Mouse (Mus musculus) right cerebral cortex, adult 18-20 months (tissue): ENCODE data around the gene Tmc2.

Experiments
- DNase-seq: peaks from one replicate; pipeline ENCODE4 v3.0.0; 2022; ENCODE audit warnings: mixed read lengths

Tmc2 gene

GRCm38 (mm10) chr2:130260822-130261221 is 65.8 kb downstream of the Tmc2 start:
- no peak for DNase-seq

- no peak for DNase-seq
Observed at GRCm38 (mm10) chr2:130261914-130262313, 66.9 kb downstream of the Tmc2 start.

GRCm38 (mm10) chr2:130262398-130262797 is 67.4 kb downstream of the Tmc2 start:
- DNase-seq: no peak

DNA sequence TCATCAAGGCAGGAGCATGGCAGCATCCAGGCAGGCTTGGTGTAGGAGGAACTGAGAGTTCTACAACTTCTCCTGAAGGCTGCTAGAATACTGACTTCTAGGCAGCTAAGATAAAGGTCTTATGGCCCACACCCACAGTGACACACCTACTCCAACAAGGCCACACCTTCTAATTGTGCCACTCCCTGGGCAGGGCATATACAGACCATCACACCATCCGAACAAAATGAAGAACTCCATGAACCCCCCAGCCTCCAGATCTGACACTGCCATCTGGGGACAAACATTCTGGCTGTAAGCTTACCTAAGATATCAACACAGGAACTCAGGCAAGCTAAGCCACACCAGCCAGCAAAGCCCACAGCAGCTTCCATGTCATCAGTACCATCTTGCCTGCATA is 70.5 kb downstream of the Tmc2 start:
- DNase-seq: no peak

DNA sequence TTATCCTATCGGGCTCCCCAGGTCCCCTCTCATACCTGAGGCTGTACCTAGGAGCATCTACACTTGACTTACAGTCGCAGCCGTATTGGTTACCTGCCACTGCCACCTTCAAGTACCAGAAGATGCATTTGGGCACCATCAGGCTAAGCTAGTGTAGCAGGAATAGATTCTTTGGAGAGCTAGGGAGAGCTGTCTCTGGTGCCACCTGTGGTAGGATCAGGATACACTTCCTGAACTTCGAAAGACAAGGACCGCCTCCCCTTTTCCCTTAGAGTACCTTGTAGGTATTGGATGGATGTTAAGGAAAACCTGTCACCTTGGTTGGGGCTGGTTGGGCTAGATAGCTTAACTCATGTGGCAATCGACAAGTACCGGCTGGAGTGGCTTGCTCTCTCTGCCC is 73.1 kb downstream of the Tmc2 start:
- DNase-seq: no peak

GRCm38 (mm10) chr2:130273732-130274131 is 78.7 kb downstream of the Tmc2 start:
- no peak for DNase-seq

DNA sequence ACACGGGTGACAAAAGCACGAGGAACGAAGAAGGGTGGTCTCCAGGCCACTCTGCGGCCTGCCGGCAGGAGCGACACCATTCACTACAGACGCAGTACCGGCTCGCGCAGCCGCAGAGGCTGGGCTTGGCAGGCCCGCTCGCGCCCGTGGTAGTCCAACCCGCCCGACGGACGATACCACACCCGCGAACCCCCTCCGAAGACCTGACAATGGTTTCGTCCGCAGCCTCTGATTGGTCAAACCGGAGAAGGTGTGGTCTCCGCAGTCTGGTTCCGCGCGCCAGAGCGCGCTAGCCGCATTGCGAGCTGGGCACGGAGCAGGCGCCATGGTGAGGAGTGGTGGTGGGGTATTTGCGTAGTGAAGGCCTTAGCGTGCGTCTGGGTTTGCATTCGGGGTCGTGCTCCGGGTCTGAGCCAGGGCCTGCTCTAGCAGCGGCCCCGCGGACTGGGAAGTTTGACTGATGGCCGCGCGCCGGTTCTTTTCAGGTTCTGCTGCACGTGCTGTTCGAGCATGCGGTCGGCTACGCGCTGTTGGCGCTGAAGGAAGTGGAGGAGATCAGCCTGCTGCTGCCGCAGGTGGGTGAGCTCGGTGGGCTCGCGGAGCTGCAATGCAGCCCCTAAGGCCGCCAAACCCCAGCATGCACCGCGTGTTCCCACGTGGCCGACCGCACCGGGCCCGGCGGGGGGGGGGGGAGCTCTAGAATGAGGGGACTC is 79.3 kb downstream of the Tmc2 start, which contains the start of gene Nop56:
TSS of gene Nop56 (plus strand) at position 282 of the 713 bp plus-strand sequence.
- DNase-seq: peak; percentile 99

DNA sequence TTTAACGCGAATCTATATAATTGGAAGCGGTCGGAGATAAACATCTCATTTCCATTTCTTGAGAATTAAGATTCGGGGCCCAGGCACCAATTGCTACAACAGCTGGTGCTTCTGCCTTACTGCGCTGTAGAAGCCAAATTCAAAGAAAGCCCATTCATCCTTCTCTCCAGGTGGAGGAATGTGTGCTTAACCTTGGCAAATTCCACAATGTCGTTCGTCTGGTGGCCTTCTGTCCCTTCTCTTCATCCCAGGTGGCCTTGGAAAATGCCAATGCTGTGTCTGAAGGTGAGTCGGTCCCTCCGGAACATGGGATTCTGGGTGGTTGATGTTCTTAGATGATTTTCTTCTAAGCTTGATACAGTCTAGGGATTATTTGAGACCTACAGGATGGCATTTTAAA is 79.9 kb downstream of the Tmc2 start:
- DNase-seq: no peak

DNA sequence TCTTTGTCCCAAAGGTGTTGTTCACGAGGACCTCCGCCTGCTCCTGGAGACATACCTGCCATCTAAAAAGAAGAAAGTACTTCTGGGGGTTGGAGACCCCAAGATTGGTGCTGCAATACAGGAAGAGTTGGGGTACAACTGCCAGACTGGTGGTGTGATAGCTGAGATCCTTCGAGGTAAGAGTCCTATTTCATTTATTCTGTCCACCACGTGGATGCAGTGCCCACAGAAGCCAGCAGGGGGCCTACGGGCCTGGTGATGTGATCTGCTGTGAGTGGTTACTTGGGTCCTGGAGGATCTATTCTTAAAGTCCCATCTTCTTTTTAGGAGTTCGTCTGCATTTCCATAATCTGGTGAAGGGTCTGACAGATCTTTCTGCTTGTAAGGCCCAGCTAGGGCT is 80.7 kb downstream of the Tmc2 start:
- DNase-seq: no peak

DNA sequence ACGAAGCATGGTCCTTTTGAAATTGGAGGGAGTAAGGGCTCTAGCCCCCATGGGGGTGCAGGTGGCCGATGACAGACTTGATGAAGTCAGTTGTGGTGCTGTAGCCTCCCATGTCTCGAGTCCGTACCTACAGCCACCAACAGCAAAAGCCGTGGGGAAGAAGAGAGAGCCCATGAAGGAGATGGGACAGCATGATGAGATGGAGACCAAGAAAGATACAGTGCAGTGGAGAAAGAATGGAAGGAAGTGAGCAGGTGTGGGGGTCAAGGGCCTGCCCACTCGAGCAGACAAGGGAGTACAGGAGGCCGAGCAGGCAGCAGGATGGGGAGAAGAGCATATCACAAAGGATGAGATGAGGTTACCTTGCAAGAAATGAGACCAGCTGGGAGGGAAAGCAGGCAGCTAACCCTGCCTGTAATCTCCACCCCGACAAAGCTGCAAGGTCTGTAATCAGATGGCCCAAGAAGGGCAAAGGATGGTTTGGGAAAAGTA is 84.7 kb downstream of the Tmc2 start:
- no peak for DNase-seq

- peak; percentile 37 for DNase-seq
Observed at GRCm38 (mm10) chr2:130280224-130280623, 85.2 kb downstream of the Tmc2 start.

- DNase-seq: no peak
Observed at GRCm38 (mm10) chr2:130280818-130281217, 85.8 kb downstream of the Tmc2 start.

GRCm38 (mm10) chr2:130283854-130284654 is 89.1 kb downstream of the Tmc2 start, which contains the start of gene Idh3b:
Idh3b (minus strand) TSS chr2:130284547.
- DNase-seq: peak; percentile 94

DNA sequence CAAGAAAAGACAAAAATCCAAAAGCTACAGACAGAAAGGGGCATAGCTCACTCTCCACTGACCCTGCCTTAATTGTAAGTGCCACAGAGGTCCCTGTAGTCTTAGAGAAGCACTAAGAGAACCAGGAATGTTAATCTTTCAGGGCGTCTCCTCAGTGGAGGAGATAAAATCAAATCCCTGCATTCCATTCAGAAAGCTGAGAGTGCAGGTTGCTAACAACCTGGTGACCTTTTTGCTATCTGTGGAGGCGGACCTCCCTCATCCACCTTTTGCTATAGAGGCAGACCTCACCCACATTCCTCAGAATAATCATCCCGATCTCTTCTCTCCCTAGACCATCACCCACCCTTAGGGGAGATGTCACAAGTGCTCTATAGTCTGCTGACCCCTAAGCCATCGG is 94.1 kb downstream of the Tmc2 start:
- no peak for DNase-seq

DNA sequence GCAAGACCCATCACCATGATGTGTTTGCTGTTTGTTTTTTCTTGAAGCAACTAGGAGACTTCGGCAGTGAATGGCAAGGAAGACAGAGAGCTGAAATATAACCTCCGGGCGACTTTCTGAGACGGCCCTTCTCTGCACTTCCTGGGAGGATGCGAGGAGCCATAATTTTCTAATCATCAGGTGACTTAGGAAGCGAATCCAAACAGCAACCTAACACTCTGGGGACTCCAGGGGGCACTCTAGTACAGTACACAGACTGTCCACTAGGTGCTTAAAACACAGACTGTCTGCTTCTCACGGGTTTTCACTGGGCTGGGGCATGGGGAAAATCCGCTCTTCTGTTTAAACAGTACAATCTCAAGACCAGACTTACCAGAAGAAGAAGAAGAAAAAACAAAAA is 96.4 kb downstream of the Tmc2 start:
- peak; percentile 72 for DNase-seq

GRCm38 (mm10) chr2:130293009-130293408 is 98.0 kb downstream of the Tmc2 start:
- DNase-seq: no peak

DNA sequence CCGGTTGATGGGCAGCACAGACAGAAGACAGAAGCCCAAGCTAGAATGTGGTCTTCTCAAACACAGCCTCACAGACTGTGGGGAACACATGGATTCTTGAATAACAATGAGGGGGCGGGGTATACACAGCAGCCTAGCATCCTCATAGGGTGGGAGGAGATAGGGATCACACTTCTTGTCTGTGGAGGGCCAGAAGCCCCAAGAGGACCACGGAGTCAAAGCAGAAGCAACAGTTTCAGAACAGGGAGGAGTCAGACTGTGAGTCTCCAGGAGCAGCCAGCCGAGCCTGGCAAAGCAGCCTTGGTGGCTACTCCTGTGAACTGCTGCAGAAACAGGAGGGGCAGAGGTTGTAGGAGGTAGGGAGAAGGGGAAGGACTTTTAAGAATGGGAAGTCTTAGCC is 98.5 kb downstream of the Tmc2 start:
- DNase-seq: no peak

- DNase-seq: no peak
Observed at GRCm38 (mm10) chr2:130294218-130294935, 99.4 kb downstream of the Tmc2 start.

- no peak for DNase-seq
Observed at GRCm38 (mm10) chr2:130294936-130295277, 99.9 kb downstream of the Tmc2 start, which contains the start of gene Ebf4. Ebf4 (plus strand) TSS chr2:130295169.

GRCm38 (mm10) chr2:130295331-130296133 is 100.5 kb downstream of the Tmc2 start:
- DNase-seq: no peak

DNA sequence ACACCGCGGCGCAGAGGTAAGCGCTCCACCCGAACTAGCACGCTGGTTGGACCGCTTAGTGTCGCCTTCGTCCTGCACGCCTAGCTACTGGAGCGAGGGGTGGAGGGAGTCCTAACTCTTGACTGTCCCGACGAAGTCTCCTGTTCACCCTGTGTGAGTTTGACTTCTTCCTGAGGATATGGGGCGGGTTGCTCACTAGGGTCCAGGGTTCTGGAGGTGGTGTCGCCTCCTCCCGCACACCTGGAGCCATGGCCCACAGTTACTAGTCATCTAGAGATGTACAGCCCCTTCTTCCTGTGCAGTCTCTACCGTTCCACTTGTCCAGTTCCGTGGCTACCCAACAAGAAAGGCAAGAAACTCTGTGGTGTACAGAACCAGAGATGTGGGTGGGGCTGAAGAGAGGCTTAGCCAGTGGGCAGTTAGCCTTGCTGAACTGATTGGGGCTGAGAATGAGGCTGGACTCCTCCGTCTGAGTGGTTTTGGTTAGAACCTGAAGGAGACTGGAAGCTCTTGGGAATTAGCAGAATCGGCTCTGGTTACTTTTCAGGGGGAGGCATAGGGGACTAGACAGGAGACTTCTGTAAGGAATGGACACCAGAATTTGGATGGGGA is 101.2 kb downstream of the Tmc2 start:
- no peak for DNase-seq

- no peak for DNase-seq
Observed at GRCm38 (mm10) chr2:130297580-130297979, 102.6 kb downstream of the Tmc2 start.
